Mouse (Mus musculus) subcutaneous adipose tissue, adult 2 months (tissue): ENCODE results near the gene Slfn9. TPM values are rescaled to one million over a fixed set of nuclear protein-coding genes. Genes with fewer than 3 reads are reported as not detected.

ENCODE experiments used
- polyA plus RNA-seq: library from polyadenylated mRNA; depleted of rRNA; stranded (reverse); fragments of >200 nt; gene quantifications from 2 replicates; pipeline ENCODE4 v1.2.3, GENCODE M21; 2012; ENCODE audit warnings: low replicate concordance; rRNA removed

Gene Slfn9
- 0.95 and 3.2 TPM in 2 replicates for polyA plus RNA-seq

GRCm38 (mm10) chr11:82991469-82992166 is at the start of gene Slfn9:
TSS of gene Slfn9 (minus strand) at chr11:82991830.

GRCm38 (mm10) chr11:83020621-83021020 is 29.0 kb upstream of the Slfn9 start, which contains the start of gene Slfn8:
TSS of gene Slfn8 (minus strand) at chr11:83020810.

DNA sequence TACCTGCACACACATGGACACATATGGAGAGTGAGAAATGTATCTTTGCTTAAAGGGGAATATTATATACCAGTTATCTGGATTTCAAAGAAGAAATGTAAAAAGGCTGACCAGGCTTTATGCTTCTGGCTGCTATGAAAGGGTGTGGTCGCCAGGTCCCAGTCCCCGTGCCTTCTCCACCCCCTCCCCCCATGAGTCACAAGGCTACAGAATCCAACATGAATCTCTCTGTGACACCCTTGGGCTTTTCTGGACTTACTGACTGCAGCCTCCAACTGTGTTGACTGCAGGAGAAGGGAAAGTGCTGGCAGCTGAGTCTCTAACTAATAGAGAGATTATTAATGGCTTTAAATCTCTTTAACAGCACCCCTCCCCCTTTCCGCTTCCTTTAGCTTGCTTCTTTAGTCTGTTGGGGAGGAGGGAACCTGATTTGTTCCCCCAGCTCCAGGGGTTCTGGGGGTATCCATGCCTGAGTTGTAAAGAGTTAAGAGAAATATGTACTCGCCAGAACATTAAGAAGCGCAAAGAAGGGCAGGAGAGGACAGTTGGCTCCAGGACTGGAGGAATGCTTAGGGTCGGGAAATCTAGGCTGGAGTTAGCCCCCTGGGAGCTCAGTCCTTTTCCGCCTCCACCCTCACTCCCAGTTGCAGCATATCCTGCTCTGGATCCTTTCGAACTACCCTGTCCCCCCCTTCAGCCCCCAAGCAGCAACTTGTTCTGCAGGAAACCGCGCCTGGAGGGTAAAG is 40.7 kb downstream of the Slfn9 start, which contains the start of gene Slfn5:
Gene Slfn5, plus strand, starts transcription at position 614 of the 746 bp plus-strand sequence.

Other genes with a start within 250 kb of the Slfn9 start
- 0.27 and 0.31 TPM in 2 replicates for gene Cct6b, start 227.5 kb downstream of the Slfn9 start, polyA plus RNA-seq
- gene Zfp830, start 227.5 kb downstream of the Slfn9 start, polyA plus RNA-seq, result 3.5 and 7.7 TPM in 2 replicates
- 12.0 and 35.2 TPM in 2 replicates for gene Lig3, start 210.7 kb downstream of the Slfn9 start, polyA plus RNA-seq
- gene Rffl, start 120.6 kb downstream of the Slfn9 start, polyA plus RNA-seq, result 12.6 and 19.7 TPM in 2 replicates
- 21.9 and 36.2 TPM in 2 replicates for gene Rad51d, start 101.2 kb downstream of the Slfn9 start, polyA plus RNA-seq
- gene Fndc8, start 99.7 kb downstream of the Slfn9 start, polyA plus RNA-seq, result 1.0 and 4.9 TPM in 2 replicates
- 23.3 and 60.5 TPM in 2 replicates for gene Nle1, start 83.4 kb downstream of the Slfn9 start, polyA plus RNA-seq
- 11.4 and 20.0 TPM in 2 replicates for gene Unc45b, start 81.3 kb downstream of the Slfn9 start, polyA plus RNA-seq
- 23.4 and 39.9 TPM in 2 replicates for gene Slfn5, start 40.5 kb downstream of the Slfn9 start, polyA plus RNA-seq
- gene Slfn8, start 29.0 kb upstream of the Slfn9 start, polyA plus RNA-seq, result 0.40 and 1.5 TPM in 2 replicates
- gene Slfn2, start 73.3 kb upstream of the Slfn9 start, polyA plus RNA-seq, result 7.2 and 12.0 TPM in 2 replicates
- gene Slfn1, start 125.0 kb upstream of the Slfn9 start, polyA plus RNA-seq, result 0.59 and 1.6 TPM in 2 replicates
- 0.26 and 1.0 TPM in 2 replicates for gene Slfn4, start 183.4 kb upstream of the Slfn9 start, polyA plus RNA-seq
- gene Slfn3, start 199.5 kb upstream of the Slfn9 start, polyA plus RNA-seq, result 1.1 TPM in 2 replicates